Mouse (Mus musculus): ENCODE measurements around the gene Slc30a5.
"Not testable (repeated sequence)": the region's sequence is repeated elsewhere in the genome, so short reads cannot be mapped to it uniquely, and the experiment has no call there.

Gene Slc30a5

GRCm38 (mm10) chr13:100834777-100835176 lies 1.6 kb upstream of the Slc30a5 start:
- DNase-seq = no peak

GRCm38 (mm10) chr13:100833640-100834002 lies 394 bp upstream of the Slc30a5 start:
- no peak for DNase-seq

- no peak for DNase-seq
Observed at GRCm38 (mm10) chr13:100832188-100832587, 1.0 kb downstream of the Slc30a5 start.

GRCm38 (mm10) chr13:100831123-100831522 lies 2.1 kb downstream of the Slc30a5 start:
- DNase-seq = no peak

- DNase-seq = no peak
Observed at GRCm38 (mm10) chr13:100825627-100826410, 7.4 kb downstream of the Slc30a5 start.

- no peak for DNase-seq
Observed at GRCm38 (mm10) chr13:100824916-100825315, 8.3 kb downstream of the Slc30a5 start.

GRCm38 (mm10) chr13:100824306-100824705 lies 8.9 kb downstream of the Slc30a5 start:
- no peak for DNase-seq

GRCm38 (mm10) chr13:100823863-100824262 lies 9.4 kb downstream of the Slc30a5 start:
- DNase-seq = no peak

GRCm38 (mm10) chr13:100814451-100814850 lies 18.8 kb downstream of the Slc30a5 start:
- DNase-seq = no peak

- no peak for DNase-seq
Observed at GRCm38 (mm10) chr13:100805776-100806175, 27.5 kb downstream of the Slc30a5 start.

GRCm38 (mm10) chr13:100797171-100797570 lies 36.1 kb downstream of the Slc30a5 start:
- no peak for DNase-seq

GRCm38 (mm10) chr13:100789083-100789482 lies 44.1 kb downstream of the Slc30a5 start:
- DNase-seq = no peak

GRCm38 (mm10) chr13:100788057-100788456 lies 45.2 kb downstream of the Slc30a5 start:
- not testable (repeated sequence) for DNase-seq

- no peak for DNase-seq
Observed at GRCm38 (mm10) chr13:100787316-100788010, 45.8 kb downstream of the Slc30a5 start.

GRCm38 (mm10) chr13:100786414-100786867 lies 46.8 kb downstream of the Slc30a5 start, which contains the start of gene Ccnb1:
Gene Ccnb1, minus strand, starts transcription at chr13:100786570.
- peak; percentile 88 to 91 for DNase-seq

GRCm38 (mm10) chr13:100785806-100786413 lies 47.3 kb downstream of the Slc30a5 start:
- DNase-seq = no peak

- DNase-seq = no peak
Observed at GRCm38 (mm10) chr13:100777491-100777890, 55.7 kb downstream of the Slc30a5 start.

- no peak for DNase-seq
Observed at GRCm38 (mm10) chr13:100776710-100777109, 56.5 kb downstream of the Slc30a5 start.

- no peak for DNase-seq
Observed at GRCm38 (mm10) chr13:100776056-100776419, 57.2 kb downstream of the Slc30a5 start.

GRCm38 (mm10) chr13:100775252-100776055 lies 57.8 kb downstream of the Slc30a5 start, which contains the start of gene Cenph:
Gene Cenph, minus strand, starts transcription at chr13:100775899.
- DNase-seq = peak; percentile 77 to 82

- DNase-seq = no peak
Observed at GRCm38 (mm10) chr13:100774704-100775103, 58.5 kb downstream of the Slc30a5 start.

- DNase-seq = no peak
Observed at GRCm38 (mm10) chr13:100755329-100755728, 77.9 kb downstream of the Slc30a5 start.

GRCm38 (mm10) chr13:100754186-100754585 lies 79.0 kb downstream of the Slc30a5 start:
- DNase-seq = no peak

Data from cerebellum, adult 18-20 months (tissue).